Mouse (Mus musculus) embryonic stem cell, embryonic (primary cell): ENCODE results near the gene Rbfox1.

Source experiments
- CTCF ChIA-PET, 4 experiments: fragments of 300-600 bp in 2 of 4; fragments of 350-600 bp in 2 of 4; sonication (Branson Sonifier 250); formaldehyde crosslinking; loops; one replicate each; lab custom pipeline; 2022; ENCODE audit warnings: inconsistent platforms in 2 of 4; lab: Charles Lee
- POLR2A ChIA-PET, 4 experiments: fragments of 300-600 bp in 2 of 4; fragments of 350-600 bp in 2 of 4; sonication (Branson Sonifier 250); formaldehyde crosslinking; loops; one replicate each; lab custom pipeline; 2022; ENCODE audit warnings: antibody characterized with exemption in 4 of 4, inconsistent platforms in 1 of 4; lab: Charles Lee

Gene Rbfox1

GRCm38 (mm10) chr16:6075442-6076050 is 190.4 kb downstream of the Rbfox1 start:
- POLR2A ChIA-PET: interaction anchor here in 2 of 4 experiments (0.6 kb wide), 2 partner anchors 30 to 263 kb away, joined by 3 to 5 read pairs; no protein-coding TSS in a partner anchor
- CTCF ChIA-PET: interaction anchor here in 2 of 4 experiments (0.6 to 1.1 kb wide), 2 partner anchors 143 to 144 kb away, joined by 3 to 6 read pairs; no protein-coding TSS in a partner anchor

GRCm38 (mm10) chr16:6079017-6079416 is 193.9 kb downstream of the Rbfox1 start:
- CTCF ChIA-PET: no interaction called here
- POLR2A ChIA-PET: no interaction called here

- CTCF ChIA-PET: no interaction called here
- POLR2A ChIA-PET: no interaction called here
These were observed 199.7 kb downstream of the Rbfox1 start for GRCm38 (mm10) chr16:6084701-6085365.

- ChIA-PET CTCF (no interaction called here), POLR2A (interaction anchor here in 1 of 4 experiments (0.8 to 0.9 kb wide), 2 partner anchors 8 to 28 kb away, joined by 3 read pairs; no protein-coding TSS in a partner anchor)
These were observed 201.0 kb downstream of the Rbfox1 start for GRCm38 (mm10) chr16:6086200-6086599.

- POLR2A ChIA-PET: no interaction called here
- CTCF ChIA-PET: no interaction called here
These were observed 206.4 kb downstream of the Rbfox1 start for GRCm38 (mm10) chr16:6091326-6092123.

- ChIA-PET CTCF (no interaction called here), POLR2A (no interaction called here)
These were observed 210.6 kb downstream of the Rbfox1 start for GRCm38 (mm10) chr16:6095604-6096372.

GRCm38 (mm10) chr16:6097244-6098040 is 212.3 kb downstream of the Rbfox1 start:
- CTCF ChIA-PET: interaction anchor here in 1 of 4 experiments (0.7 kb wide), 1 partner anchor 902 kb away, joined by 5 read pairs; no protein-coding TSS in a partner anchor
- POLR2A ChIA-PET: no interaction called here

GRCm38 (mm10) chr16:6098116-6098515 is 213.0 kb downstream of the Rbfox1 start:
- ChIA-PET CTCF (interaction anchor here in 1 of 4 experiments (0.7 kb wide), 1 partner anchor 33 kb away, joined by 4 read pairs; no protein-coding TSS in a partner anchor), POLR2A (no interaction called here)

- CTCF ChIA-PET: no interaction called here
- POLR2A ChIA-PET: no interaction called here
These were observed 214.4 kb downstream of the Rbfox1 start for GRCm38 (mm10) chr16:6099598-6099997.

GRCm38 (mm10) chr16:6100421-6100877 is 215.3 kb downstream of the Rbfox1 start:
- ChIA-PET POLR2A (no interaction called here), CTCF (no interaction called here)

- ChIA-PET POLR2A (no interaction called here), CTCF (no interaction called here)
These were observed 218.6 kb downstream of the Rbfox1 start for GRCm38 (mm10) chr16:6103713-6104112.

- CTCF ChIA-PET: no interaction called here
These were observed 225.0 kb downstream of the Rbfox1 start for GRCm38 (mm10) chr16:6110121-6110520.

GRCm38 (mm10) chr16:6113836-6114475 is 228.8 kb downstream of the Rbfox1 start:
- CTCF ChIA-PET: interaction anchor here in 1 of 4 experiments (1.0 kb wide), 1 partner anchor 95 kb away, joined by 3 read pairs; no protein-coding TSS in a partner anchor
- POLR2A ChIA-PET: interaction anchor here in 1 of 4 experiments (1.2 kb wide), 1 partner anchor 28 kb away, joined by 3 read pairs; no protein-coding TSS in a partner anchor

More at GRCm38 (mm10) chr16:6110121-6110520, 225.0 kb downstream of the Rbfox1 start:
- POLR2A ChIA-PET: no interaction called here

GRCm38 (mm10) chr16:6119472-6119871 is 234.3 kb downstream of the Rbfox1 start:
- CTCF ChIA-PET: no interaction called here
- POLR2A ChIA-PET: no interaction called here

- POLR2A ChIA-PET: no interaction called here
- CTCF ChIA-PET: interaction anchor here in 1 of 4 experiments (0.5 kb wide), 1 partner anchor 13 kb away, joined by 3 read pairs; no protein-coding TSS in a partner anchor
These were observed 236.1 kb downstream of the Rbfox1 start for GRCm38 (mm10) chr16:6121232-6121631.

- ChIA-PET POLR2A (no interaction called here), CTCF (interaction anchor here in 1 of 4 experiments (0.6 to 0.7 kb wide), 3 partner anchors 121 to 911 kb away, joined by 3 to 4 read pairs (median 3); no protein-coding TSS in a partner anchor)
These were observed 237.7 kb downstream of the Rbfox1 start for GRCm38 (mm10) chr16:6122859-6123258.

GRCm38 (mm10) chr16:6128314-6128713 is 243.2 kb downstream of the Rbfox1 start:
- ChIA-PET CTCF (no interaction called here), POLR2A (no interaction called here)
